Mouse (Mus musculus) neutrophil, adult 83 days (primary cell): ENCODE results near the gene Ky. TPM values are rescaled to one million over a fixed set of nuclear protein-coding genes. Genes with fewer than 3 reads are reported as not detected.

Source experiments
- total RNA-seq, 2 experiments: library from RNA; stranded (reverse); gene quantifications; one replicate each; pipeline ENCODE4 v1.2.4; 2023

The Ky gene
- not detected for total RNA-seq

GRCm38 (mm10) chr9:102505700-102506585, at the start of gene Ky:
TSS of gene Ky (plus strand) at chr9:102505750.

Other genes with a start within 250 kb of the Ky start
- gene Ephb1, start 151.1 kb upstream of the Ky start, total RNA-seq: not detected
- 10 to 100 TPM; 78.8 to 96.6 TPM for gene Anapc13, start 120.5 kb downstream of the Ky start, total RNA-seq
- 10 to 100 TPM; 19.3 to 26.6 TPM for gene Cep63, start 120.8 kb downstream of the Ky start, total RNA-seq
- 1 to 10 TPM; 7.3 to 9.7 TPM for gene Amotl2, start 210.9 kb downstream of the Ky start, total RNA-seq